Comparison of ENCODE assay signal across 9 mouse cellular contexts in genomic region chr8:105275840-105276239, GRCm38 (mm10). TPM values are rescaled to one million over a fixed set of nuclear protein-coding genes. Genes with fewer than 3 reads are reported as not detected.
DNase-seq lines count a peak whose midpoint lies in the region; ATAC-seq and TF ChIP-seq lines count a peak whose summit lies in the region.
"Had no signal": no experiment of that assay in that cellular context is flagged by ENCODE, and none has a peak within 500 bp of the region (broad histone marks: within the 10 kb centered on the region; RNA-seq: fewer than 3 reads in every experiment).

Nol3 (plus strand) TSS chr8:105276140.

- WGBS in forebrain, embryonic 10.5 days = 4% methylated on average over 10 of the region's 10 CpGs
- 9% methylated on average over 10 of the region's 10 CpGs for WGBS in hindbrain, embryonic 11.5 days
- WGBS in midbrain, embryonic 15.5 days = 5% methylated on average over 10 of the region's 10 CpGs

- no peaks in the 10 kb centered on the region for H3K9me3 ChIP-seq in forebrain, embryonic 10.5 days
- no peaks in the 10 kb centered on the region for H3K9me3 ChIP-seq in hindbrain, embryonic 11.5 days (ENCODE audit: control insufficient read depth, low read length)
- H3K9me3 ChIP-seq in midbrain, embryonic 15.5 days = no peaks in the 10 kb centered on the region

- no peak for TF ChIP-seq CTCF in layer of hippocampus, adult 2 months (conservative IDR thresholded peaks at IDR 0.05)

- no peak for DNase-seq in layer of hippocampus, adult 2 months (ENCODE audit: low spot score in 2 of 2)
- no peak for DNase-seq in layer of hippocampus, adult 8-10 months (ENCODE audit: low spot score in 2 of 2)
- no peak for DNase-seq in forebrain, embryonic 10.5 days (ENCODE audit: extremely low spot score, low spot score)
- DNase-seq in hindbrain, embryonic 11.5 days (ENCODE audit: low spot score) = no peak
- DNase-seq in right cerebral cortex, postnatal 4 days = no peak
- DNase-seq in spleen, postnatal 14 days (ENCODE audit: low spot score in 2 of 2) = no peak
- DNase-seq in yolk sac, embryonic 10.5 days (ENCODE audit: low spot score) = no peak

- H3K4me1 ChIP-seq in forebrain, embryonic 10.5 days = peaks cover 39% of the 10 kb centered on the region
- H3K4me1 ChIP-seq in hindbrain, embryonic 11.5 days (replicated peaks; ENCODE audit: control insufficient read depth, insufficient read depth, low read length) = peaks cover 11% of the 10 kb centered on the region; the same call in 1 of the 2 replicates
- peaks cover 30% of the 10 kb centered on the region for H3K4me1 ChIP-seq in midbrain, embryonic 15.5 days

- H3K27me3 ChIP-seq in forebrain, embryonic 10.5 days (ENCODE audit: poor library complexity, severe bottlenecking) = peaks cover 100% of the 10 kb centered on the region
- peaks cover 84% of the 10 kb centered on the region for H3K27me3 ChIP-seq in hindbrain, embryonic 11.5 days (ENCODE audit: control insufficient read depth, insufficient read depth, low read length)
- peaks cover 79% of the 10 kb centered on the region for H3K27me3 ChIP-seq in midbrain, embryonic 15.5 days (replicated peaks)
- H3K27me3 ChIP-seq: Patski had no signal

- H3K36me3 ChIP-seq in forebrain, embryonic 10.5 days (replicated peaks) = no peaks in the 10 kb centered on the region; the same call in 1 of the 2 replicates
- H3K36me3 ChIP-seq in hindbrain, embryonic 11.5 days (ENCODE audit: control insufficient read depth, insufficient read depth, low read length) = no peaks in the 10 kb centered on the region
- peaks cover 4% of the 10 kb centered on the region; the same call in 1 of the 2 replicates for H3K36me3 ChIP-seq in midbrain, embryonic 15.5 days (replicated peaks)

- peak within 1 kb of the TSS; percentile 72 for H3K4me2 ChIP-seq in hindbrain, embryonic 11.5 days (replicated peaks; ENCODE audit: low read depth, low read length)
- peak within 1 kb of the TSS; percentile 94 for H3K4me2 ChIP-seq in midbrain, embryonic 15.5 days

- no peak for ATAC-seq in hindbrain, embryonic 11.5 days (ENCODE audit: low FRiP score)
- ATAC-seq in midbrain, embryonic 15.5 days (replicated peaks) = peak; percentile 10
- ATAC-seq: Patski had no signal

- H3K9ac ChIP-seq in hindbrain, embryonic 11.5 days (ENCODE audit: low read depth, low read length) = peak within 1 kb of the TSS; percentile 40; the same call in 1 of the 2 replicates
- peak within 1 kb of the TSS; percentile 44 for H3K9ac ChIP-seq in midbrain, embryonic 15.5 days

- H3K4me3 ChIP-seq in layer of hippocampus, adult 2 months = peak within 1 kb of the TSS; percentile 54
- H3K4me3 ChIP-seq in forebrain, embryonic 10.5 days = peak within 1 kb of the TSS; percentile 55
- H3K4me3 ChIP-seq in hindbrain, embryonic 11.5 days (ENCODE audit: low read depth, low read length) = peak within 1 kb of the TSS; percentile 33
- H3K4me3 ChIP-seq in midbrain, embryonic 15.5 days = peak within 1 kb of the TSS; percentile 50

- H3K27ac ChIP-seq in layer of hippocampus, adult 2 months = peak within 1 kb of the TSS; percentile 70
- H3K27ac ChIP-seq in forebrain, embryonic 10.5 days = peak within 1 kb of the TSS; percentile 44; the same call in 1 of the 2 replicates
- no peak within 1 kb of the TSS for H3K27ac ChIP-seq in hindbrain, embryonic 11.5 days (ENCODE audit: low read depth, low read length)
- 0 out of 2 replicates have a peak within 1 kb of the TSS, but pooled peaks have one; percentile 17 for H3K27ac ChIP-seq in midbrain, embryonic 15.5 days

RNA-seq across cellular contexts. Expression of gene Nol3, which starts in this region (rescaled TPM):
- total RNA-seq in layer of hippocampus, adult 2 months (2021) = 1 to 10 TPM; 7.4 to 7.8 TPM
- total RNA-seq in layer of hippocampus, adult 8-10 months (2022) = 10 to 100 TPM in 2 of 4 experiments, 1 to 10 TPM in 2; 8.2 to 14.0 (median 11.6) TPM
- 0.57 and 0.99 TPM in 2 replicates for polyA plus RNA-seq in forebrain, embryonic 10.5 days (2016; fragmentation: Nextera tagmentation; extraction: Ambion mirVana)
- 2.7 and 3.1 TPM in 2 replicates for polyA plus RNA-seq in hindbrain, embryonic 11.5 days (2014; fragmentation: Nextera tagmentation; extraction: Ambion mirVana)
- 4.0 and 4.5 TPM in 2 replicates for polyA plus RNA-seq in midbrain, embryonic 15.5 days (2015; fragmentation: Nextera tagmentation; extraction: Ambion mirVana)
